Mouse (Mus musculus) left cerebral cortex, adult 2 months (tissue): ENCODE data around the gene Atp5s. TPM values are rescaled to one million over a fixed set of nuclear protein-coding genes. Genes with fewer than 3 reads are reported as not detected.
A peak's percentile ranks its signal among the peaks of the same experiment; 100 is the strongest.

Source experiments
- DNase-seq, 2 experiments: peaks; one replicate each; pipeline ENCODE4 v3.0.0; 2021 to 2022; ENCODE audit warnings: low spot score in 2 of 2, mixed read lengths in 1 of 2; ENCODE audit errors: extremely low spot score in 1 of 2
- H3K27ac ChIP-seq: fragments of 200-600 bp; 2 replicates; pipeline ENCODE4 v1.8.1; 2022
- H3K4me3 ChIP-seq: fragments of 200-600 bp; 2 replicates; pipeline ENCODE4 v1.8.1; 2022
- CTCF ChIP-seq: fragments of 200-600 bp; IDR thresholded peaks from 2 replicates; pipeline ENCODE4 v1.8.1; 2022; ENCODE audit warnings: antibody characterized with exemption, mild to moderate bottlenecking, moderate library complexity
- intact Hi-C: fragments of 180-260 bp; cut with DNase I; formaldehyde crosslinking; loops from one replicate; pipeline ENCODE4 v1.15.1; 2025
- long read RNA-seq, 2 experiments: library from polyadenylated mRNA; stranded (forward); transcript quantifications; one replicate each; pipeline ENCODE4 v2.0.0; 2021; ENCODE audit warnings: borderline mapping rate in 2 of 2
- total RNA-seq, 2 experiments: library from RNA; stranded (reverse); gene quantifications; 2 replicates each; pipeline ENCODE4 v1.2.3; 2021

The Atp5s gene
- total RNA-seq: 10 to 100 TPM; 32.9 to 40.3 TPM
- long read RNA-seq, experiment 1, transcript Atp5s-201 (5 exons, 1,485 nt): major isoform, 8 of 38 reads
- long read RNA-seq, experiment 1, partial matches to known transcripts: 15 of 38 reads
- long read RNA-seq, experiment 1, other reads (novel, unspliced or antisense): 14 of 38 reads
- long read RNA-seq, experiment 2, partial matches to known transcripts: 11 of 22 reads
- long read RNA-seq, experiment 2, other reads (novel, unspliced or antisense): 9 of 22 reads

- TF ChIP-seq CTCF: no peak
- intact Hi-C loops: loop anchor here (2.0 kb wide), 1 partner anchor 42 kb away; no protein-coding TSS in a partner anchor
- DNase-seq: peak; percentile 94 to 95
- peak within 1 kb of the TSS; percentile 78 for H3K4me3 ChIP-seq
- H3K27ac ChIP-seq: peak within 1 kb of the TSS; percentile 89
Measured at GRCm38 (mm10) chr12:69724711-69725460, at the start of gene Atp5s, which contains the start of gene L2hgdh. TSS of gene Atp5s (plus strand) at chr12:69724950. TSS of gene L2hgdh (minus strand) at chr12:69724873.

- Histone ChIP-seq H3K4me3 (no peak overlapping the region), H3K27ac (no peak overlapping the region)
- DNase-seq: no peak
- intact Hi-C loops: loop anchor here (5.0 kb wide), 1 partner anchor 39 kb away; no protein-coding TSS in a partner anchor
- no peak for TF ChIP-seq CTCF
Measured at GRCm38 (mm10) chr12:69676157-69676556, 48.6 kb upstream of the Atp5s start.

DNA sequence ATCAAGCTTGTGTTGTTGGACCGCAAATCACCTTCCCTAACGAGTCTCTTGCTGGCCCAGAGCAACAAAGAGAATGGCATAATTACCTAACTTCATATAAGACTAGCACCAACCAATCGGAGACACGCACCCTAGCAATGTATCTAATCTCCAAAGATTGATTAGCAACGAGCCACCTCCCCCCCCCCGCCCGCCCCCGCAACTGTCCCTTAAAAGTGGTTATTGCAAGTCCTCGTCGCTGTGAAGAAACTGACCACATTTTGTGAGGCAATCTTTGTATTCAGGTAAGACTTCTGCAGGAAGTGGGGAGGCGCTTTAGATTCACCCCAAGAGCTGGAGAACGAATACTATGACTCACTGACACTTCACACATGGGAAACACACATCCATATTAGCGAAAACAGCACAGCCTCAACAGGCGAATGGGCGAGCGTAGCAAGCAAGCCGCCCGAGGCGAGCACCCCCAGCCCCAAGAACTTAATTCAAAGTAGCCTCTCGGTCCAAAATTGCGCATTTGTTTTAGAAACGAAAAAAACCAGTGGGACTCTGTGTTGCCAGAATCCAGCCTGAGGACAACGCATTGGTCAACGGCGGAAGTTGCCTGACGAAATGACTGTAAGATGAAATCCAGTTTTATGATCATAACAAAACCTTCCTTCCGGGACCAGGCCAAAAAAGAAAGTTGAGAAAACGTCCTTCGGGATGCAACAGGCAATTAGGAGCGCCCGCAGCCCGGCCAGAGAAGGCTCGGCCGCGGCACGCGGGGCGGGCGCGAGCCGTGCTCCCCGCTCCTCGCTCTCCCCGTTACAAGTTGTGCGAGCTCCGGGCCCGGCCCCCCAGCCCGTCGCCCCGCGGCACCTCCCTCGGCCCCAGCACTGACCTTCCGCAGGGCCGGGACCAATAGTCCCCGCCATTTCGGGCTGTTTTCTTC lies 43.9 kb upstream of the Atp5s start:
- Histone ChIP-seq H3K27ac (peak overlapping the region; percentile 89), H3K4me3 (peak overlapping the region; percentile 92)
- no peak for TF ChIP-seq CTCF
- intact Hi-C loops: loop anchor here (5.0 kb wide), 1 partner anchor 99 kb away; the partner anchor contains the start of gene Vcpkmt
- peak; percentile 19 to 36 for DNase-seq

GRCm38 (mm10) chr12:69681566-69682061 lies 43.1 kb upstream of the Atp5s start, which contains the start of gene Sos2:
TSS of gene Sos2 (minus strand) at chr12:69681852.
- peak within 1 kb of the TSS; percentile 95 for H3K27ac ChIP-seq
- intact Hi-C loops: loop anchor here (2.0 to 5.0 kb wide), 3 partner anchors 43 to 321 kb away; partner anchors contain the start of genes Atp5s, L2hgdh and Vcpkmt
- no peak for TF ChIP-seq CTCF

DNA sequence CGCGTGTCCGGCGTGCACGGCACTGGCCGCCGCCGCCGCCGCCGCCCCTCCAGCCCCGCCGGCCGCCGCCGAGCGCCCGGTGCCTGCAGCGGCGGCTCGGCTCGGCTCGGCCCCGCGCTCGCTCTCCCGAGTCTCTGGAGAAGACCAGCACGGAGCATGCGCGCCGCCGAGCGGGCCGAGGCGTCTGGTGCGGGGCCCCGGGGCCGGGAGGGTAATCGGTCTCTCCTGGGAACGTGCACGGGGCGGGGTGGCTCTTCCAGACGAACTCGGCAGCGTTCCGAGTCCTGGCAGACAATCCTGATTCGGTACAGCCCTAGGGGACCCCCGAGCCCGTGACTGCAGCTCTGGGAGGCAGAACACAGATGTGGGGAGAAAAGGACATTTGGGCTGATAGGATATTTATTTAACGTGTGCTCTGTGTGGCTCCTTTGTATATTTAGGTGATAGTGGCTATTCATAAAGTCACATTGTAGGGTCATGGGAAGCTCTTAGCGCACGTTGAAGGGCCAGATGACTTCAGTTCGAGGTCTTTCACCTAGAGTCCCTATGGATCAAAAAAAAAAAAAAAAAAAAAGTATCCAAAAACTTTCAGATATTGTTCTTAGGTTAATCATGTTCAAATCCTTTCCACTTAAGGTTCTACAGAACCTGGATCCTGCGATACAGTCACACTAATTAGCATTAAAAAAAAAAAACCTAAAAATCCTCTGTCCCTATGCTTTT lies 42.5 kb upstream of the Atp5s start:
- intact Hi-C loops: loop anchor here (2.0 to 5.0 kb wide), 3 partner anchors 43 to 321 kb away; partner anchors contain the start of genes Atp5s, L2hgdh and Vcpkmt
- Histone ChIP-seq H3K4me3 (peak overlapping the region; percentile 92), H3K27ac (peak overlapping the region; percentile 95)
- DNase-seq: peak; percentile 79 to 81
- TF ChIP-seq CTCF: no peak; the same call in 1 of the 2 replicates

More at GRCm38 (mm10) chr12:69681566-69682061, 43.1 kb upstream of the Atp5s start, which contains the start of gene Sos2:
- peak within 1 kb of the TSS; percentile 92 for H3K4me3 ChIP-seq
- DNase-seq: peak; percentile 66 to 72

GRCm38 (mm10) chr12:69682788-69683419 lies 41.8 kb upstream of the Atp5s start:
- intact Hi-C loops: loop anchor here (2.0 to 5.0 kb wide), 3 partner anchors 42 to 322 kb away; partner anchors contain the start of genes Atp5s, L2hgdh and Vcpkmt
- no peak for DNase-seq
- TF ChIP-seq CTCF: no peak
- no peak overlapping the region; the same call in 1 of the 2 replicates for H3K27ac ChIP-seq
- H3K4me3 ChIP-seq: peak overlapping the region; percentile 92

DNA sequence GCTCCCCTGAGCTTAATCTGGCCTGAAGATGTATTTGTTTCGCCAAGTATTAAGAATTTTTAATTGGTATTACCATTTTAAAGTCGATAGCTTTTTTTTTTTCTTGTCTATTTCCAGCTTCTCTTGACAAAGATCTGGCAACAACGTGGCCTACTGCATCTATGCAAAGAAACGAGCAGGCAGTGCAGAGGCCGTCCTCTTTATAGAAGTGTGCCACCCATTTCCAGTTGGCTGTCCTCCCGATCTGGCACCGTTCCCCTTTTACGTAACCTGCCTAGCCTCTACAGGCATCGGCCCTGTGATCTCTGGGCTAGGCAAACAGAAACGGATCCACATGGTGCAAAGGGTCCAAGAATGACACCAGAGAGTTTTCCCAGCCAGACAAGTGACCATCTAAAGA lies 41.2 kb upstream of the Atp5s start:
- Histone ChIP-seq H3K4me3 (no peak overlapping the region), H3K27ac (no peak overlapping the region; the same call in 1 of the 2 replicates)
- intact Hi-C loops: loop anchor here (2.0 to 5.0 kb wide), 3 partner anchors 41 to 323 kb away; partner anchors contain the start of genes Atp5s, L2hgdh and Vcpkmt

DNA sequence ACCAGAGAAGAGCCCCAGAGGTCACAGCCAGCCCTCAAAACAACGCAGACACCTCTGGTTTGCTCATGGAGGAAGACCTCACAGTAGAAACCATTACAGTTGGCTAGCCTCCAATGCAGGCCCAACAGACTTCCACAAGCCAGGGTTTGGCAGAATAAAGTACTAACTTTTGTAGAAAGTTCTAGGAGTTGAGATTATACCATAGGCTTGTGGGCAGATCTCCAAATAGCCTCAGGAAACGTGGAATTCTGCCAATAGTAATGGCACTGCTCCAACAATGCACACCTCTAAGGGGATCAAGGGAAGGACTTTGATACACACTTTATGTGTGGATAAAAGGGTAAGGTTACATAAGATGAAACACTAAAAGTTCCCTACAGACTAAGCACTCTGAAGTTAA lies 36.4 kb upstream of the Atp5s start:
- no peak overlapping the region for H3K4me3 ChIP-seq
- intact Hi-C loops: no loop called here
- TF ChIP-seq CTCF: no peak
- DNase-seq: no peak
- H3K27ac ChIP-seq: no peak overlapping the region

More for the DNA sequence above, 41.2 kb upstream of the Atp5s start:
- DNase-seq: peak; percentile 43 to 52
- no peak for TF ChIP-seq CTCF

GRCm38 (mm10) chr12:69689094-69689493 lies 35.7 kb upstream of the Atp5s start:
- Histone ChIP-seq H3K4me3 (no peak overlapping the region), H3K27ac (no peak overlapping the region)
- intact Hi-C loops: no loop called here
- DNase-seq: no peak
- TF ChIP-seq CTCF: no peak

DNA sequence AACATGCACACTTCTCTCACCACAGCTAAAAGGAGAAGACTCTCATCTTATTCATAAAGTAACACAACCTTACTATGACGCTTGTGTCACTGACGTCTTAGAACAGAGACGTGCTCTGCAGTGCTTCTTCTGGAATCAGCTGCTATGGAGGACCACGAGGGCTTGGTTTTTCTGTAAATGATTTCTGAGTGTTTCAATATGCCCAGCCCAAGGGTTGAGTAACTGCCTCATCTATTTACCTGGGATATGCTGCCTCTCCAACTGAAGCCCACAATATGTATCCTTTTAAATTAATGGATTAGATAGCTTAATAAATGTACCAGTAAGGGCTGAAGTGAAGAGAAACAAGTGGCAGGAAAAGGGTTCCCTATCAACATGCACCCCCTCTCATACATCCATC lies 34.0 kb upstream of the Atp5s start:
- intact Hi-C loops: no loop called here
- H3K27ac ChIP-seq: no peak overlapping the region
- no peak overlapping the region for H3K4me3 ChIP-seq
- no peak for TF ChIP-seq CTCF
- no peak for DNase-seq
